Mouse (Mus musculus): Measurements from ENCODE around the gene Kctd3.

DNA sequence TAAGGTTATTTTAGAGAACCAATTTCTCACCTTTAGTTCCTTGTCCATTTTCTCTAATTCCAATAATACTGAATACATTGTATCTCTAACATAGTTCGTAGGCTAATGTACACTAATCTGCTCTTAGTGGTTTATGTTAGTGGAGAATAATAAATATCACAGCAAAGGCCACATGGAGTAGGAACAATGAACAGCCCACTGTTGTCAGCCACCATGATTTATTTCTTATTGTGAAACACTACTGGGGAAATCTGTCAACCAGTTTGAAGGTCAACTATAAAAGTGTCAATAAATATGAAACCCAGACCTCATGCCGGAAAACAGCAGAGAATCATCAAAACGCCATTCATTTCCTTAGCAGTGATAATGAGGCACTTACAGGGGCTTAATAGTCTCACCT, 42.5 kb upstream of the Kctd3 start:
- TF ChIP-seq CTCF (IDR thresholded peaks at IDR 0.05; ENCODE audit: insufficient read depth, low read length) (no peak), POLR2A (IDR thresholded peaks at IDR 0.05; ENCODE audit: borderline replicate concordance, extremely low read depth, low read depth, low read length) (no peak)
